Mouse (Mus musculus) gonadal fat pad, adult 2 months (tissue): ENCODE measurements around the gene BC051019. TPM values are rescaled to one million over a fixed set of nuclear protein-coding genes. Genes with fewer than 3 reads are reported as not detected.

Source experiments
- DNase-seq: peaks from one replicate; pipeline ENCODE4 v3.0.0-alpha.2; 2012; ENCODE audit warnings: low read depth
- polyA plus RNA-seq: library from polyadenylated mRNA; depleted of rRNA; stranded (reverse); fragments of >200 nt; gene quantifications from 2 replicates; pipeline ENCODE4 v1.2.3, GENCODE M21; 2012; rRNA removed

BC051019 gene
- polyA plus RNA-seq: 1.8 and 2.6 TPM in 2 replicates

DNA sequence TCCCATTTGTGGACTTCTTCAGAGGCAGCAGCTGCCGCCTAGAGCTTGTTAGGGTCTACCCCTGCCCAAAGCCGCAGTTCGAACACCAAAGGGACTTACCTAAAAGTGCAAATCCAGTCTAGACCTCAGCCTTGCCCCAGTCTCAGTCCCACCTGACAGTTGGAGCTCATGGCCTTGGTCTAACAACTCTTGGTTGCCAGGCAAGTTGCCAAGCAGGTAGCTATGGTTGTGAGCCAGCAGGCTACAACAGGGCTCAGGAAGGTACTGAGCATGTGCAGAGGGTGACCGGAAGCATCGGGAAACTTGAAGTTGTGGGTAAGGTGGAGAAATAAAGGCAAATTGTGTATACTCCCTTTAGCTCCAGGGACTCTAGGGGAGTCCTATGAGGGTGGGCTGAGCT is at the start of gene BC051019:
TSS of gene BC051019 (minus strand) at position 154 of the 400 bp plus-strand sequence.
- no peak for DNase-seq

DNA sequence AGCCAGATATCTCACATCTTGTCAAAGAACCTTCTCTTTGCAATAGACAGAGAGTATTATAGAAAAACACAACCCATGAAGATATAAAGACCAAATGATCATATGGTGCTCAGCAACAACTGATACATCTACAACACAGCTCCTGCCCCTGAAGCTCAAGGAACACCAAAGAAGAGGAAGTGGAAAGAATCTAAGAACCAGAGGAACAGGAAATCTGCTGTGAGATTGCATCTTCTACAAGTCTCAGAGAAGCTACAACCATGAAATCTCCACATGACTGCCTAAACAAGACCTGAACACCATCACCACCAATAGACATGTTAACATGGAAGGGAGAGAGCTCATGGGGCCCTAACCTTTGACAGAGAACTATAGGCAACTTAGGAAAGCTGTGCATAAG is 48.6 kb upstream of the BC051019 start:
- no peak for DNase-seq

DNA sequence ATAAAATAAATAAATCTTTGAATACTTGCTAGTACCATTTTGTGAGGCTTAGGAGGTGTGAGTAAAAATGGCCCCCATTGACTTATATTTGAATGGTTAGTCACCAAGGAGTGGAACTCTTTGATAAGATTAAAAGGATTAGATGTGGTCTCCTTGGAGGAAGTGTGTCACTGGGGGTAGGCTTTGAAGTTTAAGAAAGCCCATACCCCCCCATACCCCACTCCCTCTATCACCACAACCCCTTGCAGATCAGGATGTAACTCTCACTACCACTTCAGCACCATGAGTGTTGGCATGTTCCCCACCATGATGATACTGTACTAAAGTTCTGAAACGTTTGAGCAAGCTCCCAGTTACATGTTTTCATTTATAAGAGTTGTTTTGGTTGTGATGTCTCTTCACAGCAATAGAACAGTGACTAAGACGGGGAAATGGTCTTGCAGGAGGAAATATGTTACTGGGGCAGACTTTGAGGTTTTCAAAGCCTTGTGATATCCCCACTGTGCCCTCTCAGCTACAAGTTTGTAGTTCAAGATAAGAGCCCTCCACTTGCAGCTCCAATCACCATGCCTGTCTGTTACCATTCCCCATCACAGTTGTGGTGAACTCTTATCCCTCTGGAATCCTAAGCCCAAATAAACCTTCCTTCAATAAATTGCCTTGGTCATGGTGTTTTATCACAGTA is 45.2 kb upstream of the BC051019 start:
- DNase-seq: no peak

DNA sequence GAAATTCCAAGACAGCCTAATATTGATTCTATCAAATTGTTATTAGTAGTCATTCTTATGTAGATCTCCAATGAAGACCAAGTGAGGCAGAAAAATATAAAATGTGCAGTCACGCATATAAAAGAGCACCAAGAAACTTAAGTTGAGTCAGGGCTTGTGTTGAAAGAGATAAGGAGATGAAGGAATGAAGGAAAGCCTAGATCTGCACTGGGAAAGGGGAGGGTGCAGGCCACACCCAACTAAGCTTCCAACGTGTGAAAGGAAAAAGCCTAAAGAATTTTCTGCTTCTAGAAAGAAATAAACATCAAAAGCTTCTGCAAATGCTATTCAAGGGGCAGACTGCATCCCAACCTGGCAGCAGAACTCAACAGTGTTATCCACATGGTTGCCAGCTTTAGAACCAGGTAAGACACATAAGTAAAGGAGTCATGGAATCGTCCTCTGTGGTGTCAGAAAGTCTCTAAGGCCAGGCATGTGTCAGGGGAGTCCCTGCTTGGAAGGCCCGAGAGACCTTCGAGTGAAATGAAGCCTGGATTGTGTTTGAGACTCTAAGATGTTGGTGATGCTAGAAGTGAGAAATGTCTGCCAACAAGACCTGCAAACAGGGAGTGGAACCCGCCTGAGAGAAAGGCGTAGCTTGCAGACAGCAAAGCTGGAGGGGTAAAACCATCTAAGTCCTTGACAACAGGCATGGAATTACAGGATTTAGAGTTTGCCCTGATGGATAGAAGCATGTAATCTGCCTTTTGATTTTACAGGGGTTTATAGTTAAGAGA is 44.1 kb upstream of the BC051019 start:
- no peak for DNase-seq

DNA sequence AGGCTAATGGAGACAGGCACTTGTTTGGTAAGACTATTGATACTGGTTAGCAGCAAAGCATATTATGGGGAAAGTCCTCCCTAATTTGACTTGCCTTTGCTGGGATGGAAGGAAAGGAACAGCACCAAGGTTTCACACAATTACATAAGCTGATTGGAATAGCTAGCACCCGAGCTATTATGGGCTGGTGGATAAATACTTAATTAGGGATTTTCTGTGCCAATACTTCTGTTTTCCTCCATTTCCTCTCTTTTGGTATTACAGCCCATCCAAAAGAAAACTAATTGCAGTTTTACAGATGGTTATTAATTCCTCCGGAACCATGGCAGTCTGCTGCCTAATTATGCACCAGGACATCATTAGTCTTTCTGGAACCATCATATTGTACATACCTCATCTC is 40.4 kb upstream of the BC051019 start:
- DNase-seq: no peak

DNA sequence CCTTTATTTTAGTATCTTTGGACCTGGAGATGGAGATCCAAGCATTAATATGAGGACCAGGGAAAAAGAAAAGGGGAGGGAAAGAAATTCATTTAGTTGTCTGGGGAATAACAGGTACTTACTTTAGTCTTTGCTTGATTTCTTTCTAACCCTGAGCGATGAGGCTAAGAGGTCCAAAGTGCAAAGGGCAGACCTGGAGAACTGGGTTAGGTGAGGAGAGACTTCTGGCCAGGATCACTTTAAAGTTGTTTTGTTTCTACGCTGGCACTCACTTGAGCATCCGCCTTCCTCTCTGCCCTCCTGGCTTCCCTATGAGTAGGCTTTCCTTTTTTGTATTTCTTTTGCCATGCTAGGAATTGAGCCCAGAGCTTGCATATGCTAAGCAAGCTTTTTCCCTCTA is 32.6 kb upstream of the BC051019 start:
- DNase-seq: no peak

DNA sequence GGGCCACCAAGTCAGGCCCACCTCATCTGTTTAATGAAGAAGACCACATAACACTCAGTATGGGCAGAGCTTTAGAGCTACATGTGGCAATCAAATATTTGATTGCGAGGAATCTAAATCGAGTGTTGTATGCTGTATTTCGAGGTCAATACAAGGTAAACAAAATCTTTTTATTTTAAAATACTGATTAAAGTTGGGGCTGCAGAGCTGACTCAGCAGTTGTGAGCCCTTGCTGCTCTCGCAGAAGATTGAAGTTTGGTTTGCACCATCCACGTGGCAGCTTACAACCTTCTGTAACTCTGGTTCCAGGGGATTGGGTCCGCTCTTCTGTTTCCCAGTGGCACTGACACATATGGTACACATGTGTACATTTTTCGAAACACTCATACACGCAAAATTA is 30.4 kb upstream of the BC051019 start:
- no peak for DNase-seq

DNA sequence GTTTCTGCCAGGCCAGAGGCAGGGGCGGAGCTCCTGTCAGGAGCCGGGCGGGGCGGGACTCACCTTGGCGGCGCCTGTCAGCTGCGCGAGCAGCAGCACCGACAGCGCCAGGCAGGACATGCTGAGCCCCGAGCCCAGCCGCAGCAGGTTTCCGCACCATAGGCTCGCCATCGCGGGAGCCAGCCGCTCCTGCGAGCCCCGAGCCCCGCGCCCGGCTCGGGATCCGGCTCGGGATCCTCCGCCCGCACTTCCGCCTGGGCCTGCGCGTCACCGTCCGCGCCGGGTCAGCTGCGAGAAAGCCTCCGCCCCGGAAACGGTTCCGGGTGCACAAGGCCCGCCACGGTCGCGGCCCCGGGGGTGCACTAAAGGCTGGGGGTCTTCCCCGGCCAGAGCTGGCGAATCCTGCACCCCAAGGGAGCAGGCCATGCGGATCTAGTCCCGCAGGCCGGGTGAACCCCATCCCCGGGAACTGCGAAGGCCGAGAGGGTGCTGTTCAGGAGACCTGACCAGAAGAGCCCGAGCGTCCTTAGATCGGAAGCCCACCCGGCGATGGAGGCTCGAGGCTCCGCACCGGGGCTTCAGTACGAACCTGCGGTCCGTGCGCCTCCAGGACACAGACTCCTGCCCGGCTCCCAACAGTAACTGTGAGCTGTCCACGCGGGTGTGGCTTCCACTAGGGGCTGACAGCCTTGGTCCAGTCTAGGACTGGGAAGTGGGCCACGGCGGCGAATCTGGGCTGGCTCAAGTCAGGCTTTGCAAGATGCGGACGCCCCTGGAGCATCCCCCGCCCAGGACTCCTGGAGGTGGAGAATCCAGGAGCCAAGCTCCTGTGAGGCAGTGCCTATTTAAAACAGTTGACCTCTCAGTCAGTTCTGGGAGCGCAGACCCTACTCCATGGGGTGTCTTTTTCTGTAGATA is 28.6 kb upstream of the BC051019 start, which contains the start of gene Tmem9b:
TSS of gene Tmem9b (minus strand) at position 868 of the 918 bp plus-strand sequence.
- no peak for DNase-seq

DNA sequence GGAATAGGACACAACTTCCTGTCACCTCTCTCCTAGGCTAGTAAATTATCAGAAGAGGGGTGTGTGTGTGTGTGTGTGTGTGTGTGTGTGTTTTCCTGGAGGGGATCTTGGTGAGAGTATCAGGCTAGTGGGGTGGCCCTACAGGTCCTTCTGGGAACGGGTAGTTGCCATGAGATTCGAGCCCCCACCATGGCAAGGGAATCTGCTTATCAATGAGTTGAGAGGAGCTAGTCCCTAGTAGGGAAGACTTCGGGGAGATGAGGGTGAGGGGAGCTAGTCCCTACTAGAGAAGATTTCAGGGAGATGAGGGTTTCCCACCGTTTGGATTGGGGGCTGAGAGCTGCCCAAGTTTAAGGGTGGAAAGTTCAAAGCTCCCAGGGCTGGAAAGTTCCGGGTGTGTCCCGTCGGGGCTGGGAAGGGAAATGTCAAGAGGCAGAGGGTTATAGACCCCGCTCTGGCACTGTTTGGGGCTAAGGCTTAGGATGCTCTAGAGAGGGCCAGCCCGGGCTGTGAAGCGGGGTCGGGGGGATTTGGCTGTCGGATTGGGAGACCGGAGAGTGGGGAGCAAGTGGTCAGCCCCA is 27.9 kb upstream of the BC051019 start:
- DNase-seq: no peak

DNA sequence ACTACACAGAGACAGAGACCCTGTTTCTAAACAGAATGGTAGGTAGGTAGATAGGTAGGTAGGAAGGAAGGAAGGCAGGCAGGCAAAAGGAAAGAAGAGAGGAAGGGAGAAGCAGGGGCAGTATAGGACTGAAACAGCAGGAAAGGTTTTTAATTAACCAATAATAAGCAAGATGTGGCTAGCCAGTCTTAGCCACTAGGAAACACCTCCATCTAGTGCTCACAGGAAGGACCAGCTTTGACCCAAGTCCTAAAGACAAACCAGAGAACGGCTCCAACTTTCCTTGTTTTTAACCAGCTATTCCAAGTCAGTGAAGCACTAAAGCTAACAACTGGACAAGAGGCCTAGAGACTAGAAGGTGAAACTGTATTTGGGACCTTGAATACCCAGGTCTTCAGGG is 24.1 kb upstream of the BC051019 start:
- no peak for DNase-seq

DNA sequence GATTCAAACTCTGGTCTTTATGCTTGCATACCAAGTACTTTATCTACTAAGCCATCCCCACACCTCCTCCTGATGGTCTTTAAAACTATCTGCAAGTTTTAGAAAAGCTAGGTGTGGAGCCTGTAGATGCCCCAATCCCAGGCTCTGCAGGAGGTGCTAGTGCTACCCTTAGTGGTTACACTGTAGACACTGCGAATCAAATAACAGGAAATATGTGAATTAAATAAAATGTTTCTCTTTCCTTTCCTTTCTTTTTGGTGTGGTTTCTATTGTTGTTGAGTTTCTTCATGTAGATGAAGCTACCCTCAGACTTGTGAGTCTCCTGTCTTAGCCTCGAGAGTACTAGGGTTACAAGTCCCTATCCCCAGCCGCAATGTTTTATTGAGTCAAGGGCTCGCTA is 18.1 kb upstream of the BC051019 start:
- no peak for DNase-seq

DNA sequence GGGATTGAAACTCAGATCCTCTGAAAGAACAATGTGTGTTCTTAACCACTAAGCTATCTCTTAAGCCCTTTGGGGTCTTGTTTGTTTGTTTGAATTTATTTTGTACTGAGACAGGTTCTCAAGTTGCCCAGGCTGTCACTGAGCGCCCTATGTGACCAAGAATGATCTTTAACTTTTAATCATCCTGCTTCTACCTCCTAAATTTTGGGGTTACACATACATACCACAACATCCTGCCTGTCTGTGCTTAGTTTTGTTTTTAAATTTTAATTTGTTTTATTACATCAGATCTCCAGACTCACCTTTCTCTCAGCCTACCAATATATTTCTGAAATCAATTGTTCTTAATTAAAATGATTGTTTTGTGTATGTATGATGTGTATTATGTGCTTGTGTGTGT is 17.4 kb upstream of the BC051019 start:
- DNase-seq: no peak

DNA sequence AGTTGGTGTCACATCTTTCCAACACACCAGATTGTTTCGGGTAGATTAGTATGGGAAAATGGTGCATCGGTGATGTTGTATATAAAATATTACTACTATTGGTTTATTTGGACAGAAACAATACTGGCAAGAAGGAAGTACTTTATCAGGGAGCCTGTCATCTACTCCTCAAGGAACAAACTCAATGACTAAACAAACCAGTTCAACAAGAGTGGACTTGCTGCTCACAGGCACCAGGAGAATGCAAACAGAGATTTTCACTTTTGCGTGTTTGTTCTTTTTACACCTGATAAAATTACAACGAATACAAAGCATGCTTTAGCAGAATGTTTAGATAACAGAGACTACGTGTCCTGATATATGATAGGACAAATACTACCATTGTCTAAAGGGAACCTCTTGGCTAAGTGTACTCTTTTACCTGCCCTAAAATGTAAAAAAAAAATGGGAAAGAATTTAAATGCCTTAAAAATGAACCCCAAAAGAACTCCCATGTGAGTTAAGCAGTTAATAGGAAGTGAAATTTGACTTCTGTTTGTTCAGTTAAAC is 16.2 kb upstream of the BC051019 start:
- DNase-seq: no peak

DNA sequence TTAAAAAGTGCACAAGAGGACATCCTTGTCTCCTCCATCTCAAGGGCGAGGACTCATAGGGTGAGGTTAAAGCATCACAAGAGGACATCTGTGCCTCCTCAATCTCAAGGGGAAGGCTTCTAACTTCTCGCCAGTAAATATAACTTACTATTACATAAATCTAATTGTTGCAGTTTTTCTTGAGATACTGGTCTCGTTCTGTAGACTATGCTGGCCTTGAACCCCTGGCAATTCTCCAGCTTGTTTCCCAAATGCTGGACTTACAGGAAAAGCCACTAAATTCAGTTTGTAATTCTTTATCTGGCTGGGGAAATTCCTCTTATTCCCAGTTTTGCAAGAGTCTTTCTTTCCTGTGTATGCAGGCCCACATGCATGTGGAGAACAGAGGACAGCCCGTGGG is 11.2 kb upstream of the BC051019 start:
- no peak for DNase-seq

DNA sequence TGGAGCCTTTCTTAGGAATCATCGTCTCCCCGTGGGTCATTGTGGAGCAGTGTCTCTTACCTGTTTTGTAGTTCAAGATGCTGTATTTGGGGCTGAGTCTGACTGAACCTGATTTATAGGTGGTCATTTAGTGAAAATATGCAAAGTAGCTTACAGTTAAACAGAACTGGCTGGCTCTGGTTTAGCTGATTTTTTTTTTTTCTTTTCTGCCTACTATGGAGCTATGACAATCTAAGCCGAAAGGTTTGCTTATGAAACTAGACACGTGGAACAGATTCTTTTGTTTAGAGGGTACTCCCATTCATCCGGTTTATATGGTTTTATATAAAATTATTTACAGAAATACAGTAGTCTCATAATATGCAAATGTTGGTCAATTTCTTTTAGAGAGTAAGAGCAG is 8.0 kb upstream of the BC051019 start, which contains the start of gene Ascl3:
TSS of gene Ascl3 (minus strand) at position 101 of the 400 bp plus-strand sequence.
- DNase-seq: no peak

DNA sequence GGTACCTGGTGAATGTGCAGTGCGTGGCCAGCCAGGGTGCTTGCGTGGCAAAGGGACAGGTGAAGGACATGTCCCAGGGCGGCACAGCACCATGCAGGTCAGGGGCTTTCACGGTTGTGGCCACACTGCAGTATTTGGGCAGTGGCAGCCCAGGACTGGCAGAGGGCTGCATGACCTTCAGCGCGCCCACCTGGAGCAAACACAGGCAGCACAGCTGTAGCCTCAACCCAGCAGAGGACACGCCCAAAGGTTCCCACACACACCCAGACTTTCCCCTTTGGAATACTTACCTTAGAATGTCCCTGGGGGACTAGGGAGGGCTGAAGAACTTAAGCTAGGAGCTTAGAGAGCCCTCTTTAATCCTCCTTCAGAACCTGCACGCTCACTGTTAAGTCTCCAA is 536 bp downstream of the BC051019 start:
- no peak for DNase-seq

DNA sequence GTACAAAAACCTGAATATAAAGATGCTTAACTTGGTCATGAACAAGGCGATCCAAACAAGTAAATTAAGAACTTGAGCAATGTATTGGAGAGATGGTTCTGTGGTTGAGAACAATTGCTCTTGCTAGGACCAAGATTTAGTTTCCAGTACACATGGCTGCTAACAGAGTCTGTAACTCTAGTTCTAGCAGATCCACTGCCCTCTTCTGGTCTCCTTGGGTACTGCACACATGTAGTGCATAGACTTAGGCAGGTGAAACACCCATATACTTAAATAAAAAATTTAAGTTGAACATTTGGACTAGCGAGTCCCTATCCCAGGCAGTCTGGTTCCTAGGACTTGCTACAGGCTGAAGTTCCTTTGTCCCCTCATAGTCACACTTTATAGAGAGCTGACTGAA is 1.0 kb downstream of the BC051019 start:
- DNase-seq: no peak

DNA sequence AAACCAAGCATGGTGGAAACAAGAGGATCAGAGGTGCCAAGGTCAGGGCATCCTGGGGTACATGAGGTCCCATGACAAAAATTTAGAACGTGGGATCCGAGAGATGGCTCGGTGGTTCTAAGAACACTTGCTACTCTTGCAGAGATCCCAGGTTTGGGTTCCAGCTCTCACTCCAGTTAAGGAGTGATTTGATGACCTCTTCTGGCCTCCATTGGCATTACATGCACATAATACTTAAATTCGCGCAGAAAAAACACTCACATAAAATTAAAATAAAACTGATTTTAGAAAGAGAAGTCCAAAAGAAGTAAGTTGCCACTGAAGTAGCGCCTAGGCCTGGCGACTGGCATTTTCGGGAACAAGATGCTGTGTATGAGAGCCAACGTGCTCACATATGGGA is 4.4 kb downstream of the BC051019 start:
- DNase-seq: no peak

DNA sequence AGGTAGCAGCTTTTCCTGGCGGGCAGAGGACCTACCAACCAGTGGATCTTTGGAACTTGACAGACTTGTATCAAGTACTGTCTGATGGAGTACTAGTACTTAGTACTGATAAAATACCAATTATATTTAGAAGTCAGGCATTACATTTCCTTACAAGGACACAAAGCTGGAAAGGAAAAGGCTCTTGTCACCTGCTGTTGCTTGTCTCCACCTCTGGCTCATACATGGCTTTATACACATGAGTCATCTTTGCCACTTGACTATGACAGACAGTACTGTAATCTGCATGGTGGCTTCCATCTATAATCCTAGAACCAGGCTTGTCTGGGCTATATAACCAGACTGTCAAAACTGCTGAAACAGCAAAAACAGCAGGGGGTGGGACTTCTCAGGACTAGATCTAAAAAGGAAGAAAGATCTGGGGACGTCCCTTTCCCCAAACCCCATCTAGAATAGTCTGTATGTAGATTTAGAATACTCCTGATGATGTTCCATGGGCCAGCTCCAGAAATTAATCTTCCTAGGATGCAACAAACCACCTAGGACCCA is 10.1 kb downstream of the BC051019 start:
- DNase-seq: no peak

DNA sequence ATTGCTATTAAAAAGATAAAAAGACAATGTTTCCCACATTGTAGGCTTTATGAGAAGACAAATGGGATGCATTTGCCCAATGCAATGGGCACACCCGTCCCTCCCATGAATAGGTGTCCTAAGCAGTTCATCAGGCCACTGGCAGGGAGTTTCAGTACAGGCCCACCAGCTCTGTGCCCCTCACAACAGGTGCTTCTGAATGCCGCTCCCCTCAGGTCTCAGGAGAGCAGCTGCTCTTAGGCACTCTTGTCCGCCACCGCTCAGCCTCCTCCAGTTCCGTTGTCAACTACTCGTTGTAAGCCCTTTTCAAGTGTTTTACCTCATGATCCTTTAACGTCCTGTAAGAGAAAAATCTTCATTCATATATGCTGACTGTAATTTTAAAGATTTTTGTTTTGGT is 11.5 kb downstream of the BC051019 start:
- no peak for DNase-seq

DNA sequence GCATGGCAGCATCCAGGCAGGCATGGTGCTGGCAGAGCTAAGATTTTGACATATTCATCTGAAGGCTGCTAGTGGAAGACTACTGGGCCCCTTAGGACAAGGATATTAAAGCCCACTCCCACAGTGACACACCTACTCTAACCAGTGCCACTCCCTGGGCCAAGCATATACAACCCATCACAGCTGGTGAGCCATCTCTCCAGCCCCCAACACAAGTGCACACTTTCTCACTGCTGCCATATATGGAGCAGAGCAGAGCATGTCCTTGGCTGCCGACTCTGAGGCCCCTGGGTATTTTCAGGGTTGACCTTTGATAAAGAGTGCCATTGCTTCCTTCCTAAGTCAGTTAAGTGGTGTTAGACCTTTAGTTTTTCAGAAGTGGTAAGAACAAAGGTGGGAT is 13.6 kb downstream of the BC051019 start:
- DNase-seq: no peak
